Mouse (Mus musculus): Measurements from ENCODE around the gene Scrt2. TPM values are rescaled to one million over a fixed set of nuclear protein-coding genes. Genes with fewer than 3 reads are reported as not detected.

Gene Scrt2
- polyA plus RNA-seq, 1 experiment from 2014 or later = 7.6 TPM

DNA sequence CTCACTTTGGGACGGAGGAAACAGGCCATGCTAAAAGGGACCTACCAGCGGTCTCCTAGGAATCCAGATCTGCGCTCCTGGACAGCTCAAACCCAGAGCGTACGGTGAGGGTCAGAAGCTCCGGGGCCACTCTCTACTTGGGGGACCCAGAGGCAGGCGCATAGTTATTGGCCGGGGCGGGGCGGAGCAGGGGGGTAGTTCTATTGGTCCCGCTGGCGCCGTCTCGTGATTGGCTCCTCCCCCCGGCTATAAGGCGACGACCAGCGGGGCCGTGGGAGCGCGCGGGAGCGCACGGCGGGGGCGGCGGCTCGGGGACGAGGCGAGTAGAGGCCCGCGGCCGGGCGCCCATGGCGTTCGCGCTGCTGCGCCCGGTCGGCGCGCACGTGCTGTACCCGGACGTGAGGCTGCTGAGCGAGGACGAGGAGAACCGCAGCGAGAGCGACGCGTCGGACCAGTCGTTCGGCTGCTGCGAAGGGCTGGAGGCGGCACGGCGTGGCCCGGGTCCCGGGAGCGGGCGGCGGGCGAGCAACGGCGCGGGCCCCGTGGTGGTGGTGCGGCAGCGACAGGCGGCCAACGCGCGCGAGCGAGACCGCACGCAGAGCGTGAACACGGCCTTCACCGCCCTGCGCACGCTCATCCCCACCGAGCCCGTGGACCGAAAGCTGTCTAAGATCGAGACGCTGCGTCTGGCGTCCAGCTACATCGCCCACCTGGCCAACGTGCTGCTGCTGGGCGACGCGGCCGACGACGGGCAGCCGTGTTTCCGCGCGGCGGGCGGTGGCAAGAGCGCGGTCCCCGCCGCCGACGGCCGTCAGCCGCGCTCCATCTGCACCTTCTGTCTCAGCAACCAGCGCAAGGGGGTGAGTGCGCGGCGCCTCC is 62.2 kb downstream of the Scrt2 start, which contains the start of gene Tcf15:
Tcf15 (plus strand) TSS at position 283 of the 879 bp plus-strand sequence.
- Histone ChIP-seq H3K27me3 (replicated peaks; ENCODE audit: control insufficient read depth, insufficient read depth, low read length) (peaks cover 22% of the 10 kb centered on the region), H3K27ac (ENCODE audit: low read depth, low read length) (no peak within 1 kb of the TSS), H3K4me2 (ENCODE audit: low read length) (peak within 1 kb of the TSS; percentile 64), H3K4me1 (ENCODE audit: control insufficient read depth, insufficient read depth, low read depth, low read length) (peaks cover 21% of the 10 kb centered on the region), H3K9me3 (ENCODE audit: control insufficient read depth, low read length) (no peaks in the 10 kb centered on the region), H3K4me3 (ENCODE audit: low read length) (peak within 1 kb of the TSS; percentile 46), H3K9ac (ENCODE audit: low read depth, low read length) (peak within 1 kb of the TSS; percentile 51), H3K36me3 (ENCODE audit: control insufficient read depth, insufficient read depth, low read length) (no peaks in the 10 kb centered on the region)
- peak; percentile 65 for ATAC-seq
- under 1% methylated on average over 99 of the region's 118 CpGs for WGBS

DNA sequence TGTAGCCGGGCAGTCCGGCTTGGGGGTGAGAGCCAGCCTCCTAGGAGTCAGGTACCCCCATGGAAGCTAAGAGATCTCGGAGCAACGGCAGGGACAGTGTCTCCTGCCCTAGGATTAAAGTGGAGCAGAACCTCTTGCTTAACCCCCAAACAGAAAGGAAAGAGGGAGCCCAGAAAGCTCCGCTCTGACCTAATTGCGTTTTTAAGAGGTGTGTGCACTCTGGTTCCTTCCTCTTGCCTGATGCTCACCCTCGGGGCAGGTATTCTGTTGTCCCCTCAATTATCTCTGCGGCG is 62.8 kb downstream of the Scrt2 start:
- Histone ChIP-seq H3K4me1 (ENCODE audit: control insufficient read depth, insufficient read depth, low read depth, low read length) (peaks cover 21% of the 10 kb centered on the region), H3K9me3 (ENCODE audit: control insufficient read depth, low read length) (no peaks in the 10 kb centered on the region), H3K9ac (ENCODE audit: low read depth, low read length) (peak overlapping the region; percentile 51; the same call in 1 of the 2 replicates), H3K27me3 (replicated peaks; ENCODE audit: control insufficient read depth, insufficient read depth, low read length) (peaks cover 22% of the 10 kb centered on the region), H3K4me2 (ENCODE audit: low read length) (peak overlapping the region; percentile 64), H3K4me3 (ENCODE audit: low read length) (peak overlapping the region; percentile 46), H3K36me3 (ENCODE audit: control insufficient read depth, insufficient read depth, low read length) (no peaks in the 10 kb centered on the region), H3K27ac (ENCODE audit: low read depth, low read length) (no peak overlapping the region)
- 22% methylated on average over 9 of the region's 9 CpGs for WGBS
- no peak for ATAC-seq

DNA sequence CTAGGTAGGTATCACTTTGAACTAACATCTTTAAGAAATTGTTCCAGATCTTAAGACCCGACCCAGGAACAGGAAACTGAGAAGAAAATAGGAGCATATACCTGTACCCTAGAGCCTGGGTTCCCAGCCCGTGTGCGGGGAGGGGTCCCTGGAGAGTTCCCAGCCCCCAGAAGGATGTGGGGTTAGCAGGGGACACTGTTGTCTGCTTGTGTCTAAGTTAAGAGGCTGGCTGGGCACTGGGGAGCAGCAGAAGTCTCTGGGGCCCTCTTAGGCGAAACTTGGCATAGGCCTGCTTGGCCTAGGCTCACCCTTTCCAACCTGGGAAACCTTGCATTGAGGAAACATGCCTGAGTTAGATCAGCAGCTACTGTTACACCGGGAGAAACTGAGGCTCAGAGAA is 63.2 kb downstream of the Scrt2 start:
- no peak overlapping the region for H3K27ac ChIP-seq (ENCODE audit: low read depth, low read length)
- H3K4me2 ChIP-seq (ENCODE audit: low read length) = peak overlapping the region; percentile 64; the same call in 1 of the 2 replicates
- 49% methylated on average over 5 of the region's 5 CpGs for WGBS
- no peaks in the 10 kb centered on the region for H3K36me3 ChIP-seq (ENCODE audit: control insufficient read depth, insufficient read depth, low read length)
- no peak for ATAC-seq
- peaks cover 22% of the 10 kb centered on the region for H3K27me3 ChIP-seq (replicated peaks; ENCODE audit: control insufficient read depth, insufficient read depth, low read length)
- peaks cover 21% of the 10 kb centered on the region for H3K4me1 ChIP-seq (ENCODE audit: control insufficient read depth, insufficient read depth, low read depth, low read length)
- H3K9ac ChIP-seq (ENCODE audit: low read depth, low read length) = no peak overlapping the region
- peak overlapping the region; percentile 46; the same call in 1 of the 2 replicates for H3K4me3 ChIP-seq (ENCODE audit: low read length)
- no peaks in the 10 kb centered on the region for H3K9me3 ChIP-seq (ENCODE audit: control insufficient read depth, low read length)

Other genes with a start within 250 kb of the Scrt2 start
- 0.35 and 0.55 TPM in 2 replicates for gene Rspo4, start 238.6 kb upstream of the Scrt2 start, polyA plus RNA-seq (2015; fragmentation: Nextera tagmentation; extraction: Ambion mirVana)
- gene Angpt4, start 170.3 kb upstream of the Scrt2 start, polyA plus RNA-seq (2015; fragmentation: Nextera tagmentation; extraction: Ambion mirVana) = 0.36 and 0.46 TPM in 2 replicates
- 43.4 and 45.9 TPM in 2 replicates for gene Fam110a, start 101.3 kb upstream of the Scrt2 start, polyA plus RNA-seq (2015; fragmentation: Nextera tagmentation; extraction: Ambion mirVana)
- gene Slc52a3, start 85.0 kb upstream of the Scrt2 start, polyA plus RNA-seq (2015; fragmentation: Nextera tagmentation; extraction: Ambion mirVana) = 1.8 and 2.3 TPM in 2 replicates
- 28.6 and 32.1 TPM in 2 replicates for gene Srxn1, start 24.0 kb downstream of the Scrt2 start, polyA plus RNA-seq (2015; fragmentation: Nextera tagmentation; extraction: Ambion mirVana)
- gene Tcf15, start 62.0 kb downstream of the Scrt2 start, polyA plus RNA-seq (2015; fragmentation: Nextera tagmentation; extraction: Ambion mirVana) = 1.3 TPM in 2 replicates
- 91.0 and 93.6 TPM in 2 replicates for gene Csnk2a1, start 145.3 kb downstream of the Scrt2 start, polyA plus RNA-seq (2015; fragmentation: Nextera tagmentation; extraction: Ambion mirVana)
- gene Tbc1d20, start 212.3 kb downstream of the Scrt2 start, polyA plus RNA-seq (2015; fragmentation: Nextera tagmentation; extraction: Ambion mirVana) = 31.2 and 33.9 TPM in 2 replicates

Data from hindbrain, embryonic 16.5 days (tissue).